Mouse (Mus musculus) CD4-positive, CD25-positive, alpha-beta regulatory T cell, adult 2 months (primary cell): ENCODE results near the gene Rrp1b.
"Not testable (repeated sequence)": the region's sequence is repeated elsewhere in the genome, so short reads cannot be mapped to it uniquely, and the experiment has no call there.

ENCODE experiments used
- DNase-seq: peaks from one replicate; pipeline ENCODE4 v3.0.0-alpha.2; 2012; ENCODE audit warnings: low read depth, low spot score

The Rrp1b gene

DNA sequence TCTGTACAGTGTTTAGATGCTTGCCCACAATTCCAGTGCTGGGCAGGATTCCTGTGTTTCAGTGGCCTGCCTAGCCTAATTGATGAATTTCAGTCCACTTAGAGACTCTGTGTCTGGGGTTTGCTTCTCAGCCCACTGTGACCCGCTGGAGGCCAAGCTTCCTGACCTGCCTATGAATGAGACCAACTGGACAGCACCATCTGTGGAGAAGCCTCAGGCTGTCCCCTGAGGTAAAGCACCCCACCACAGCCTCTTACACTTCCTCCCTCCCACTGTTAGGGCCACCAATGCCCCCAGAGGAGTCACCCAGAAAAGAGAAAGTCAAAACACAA is 55.1 kb downstream of the Rrp1b start:
- DNase-seq = no peak

DNA sequence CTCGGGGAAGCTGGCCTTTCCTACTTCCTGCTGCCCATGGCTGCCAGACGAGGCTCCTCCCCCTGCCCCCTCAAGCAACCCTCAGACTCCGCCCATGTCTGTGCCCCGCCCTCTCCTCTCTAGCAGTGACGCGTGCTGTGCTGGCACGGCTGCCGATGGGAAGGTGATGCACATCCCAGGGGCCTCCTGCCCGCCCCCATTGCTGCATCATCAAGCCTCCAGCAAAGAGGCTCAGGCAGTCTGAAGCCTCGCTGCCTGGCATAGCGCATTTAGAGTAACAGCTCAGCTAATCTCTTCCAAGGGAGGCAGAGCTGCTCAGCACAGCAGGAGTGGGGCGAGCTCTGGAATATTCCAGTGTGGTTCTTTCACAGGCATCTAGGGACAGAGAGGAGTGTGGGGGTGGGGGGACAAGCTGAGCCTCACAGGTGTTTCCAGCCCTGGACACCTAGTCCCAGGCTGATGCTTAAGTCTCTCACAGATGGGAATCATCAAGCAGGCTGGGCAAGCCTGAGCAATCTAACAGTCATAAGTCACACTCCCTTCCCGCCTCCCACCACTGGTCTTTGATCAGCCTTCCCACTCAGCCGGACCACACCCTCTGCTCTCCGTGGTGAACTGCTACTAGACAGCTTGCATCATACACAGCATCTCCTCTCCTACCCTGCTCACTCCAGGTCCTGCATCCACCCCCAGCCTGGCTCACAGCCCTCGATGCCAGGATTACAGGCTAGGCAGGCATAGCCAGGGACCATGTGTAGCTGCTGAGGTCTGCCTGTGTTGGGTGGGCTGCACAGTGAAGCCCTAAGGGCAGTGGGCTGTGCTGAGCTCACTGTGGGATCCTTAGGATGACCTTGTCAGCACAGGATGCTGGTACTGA is 55.7 kb downstream of the Rrp1b start:
- DNase-seq = peak; percentile 92

DNA sequence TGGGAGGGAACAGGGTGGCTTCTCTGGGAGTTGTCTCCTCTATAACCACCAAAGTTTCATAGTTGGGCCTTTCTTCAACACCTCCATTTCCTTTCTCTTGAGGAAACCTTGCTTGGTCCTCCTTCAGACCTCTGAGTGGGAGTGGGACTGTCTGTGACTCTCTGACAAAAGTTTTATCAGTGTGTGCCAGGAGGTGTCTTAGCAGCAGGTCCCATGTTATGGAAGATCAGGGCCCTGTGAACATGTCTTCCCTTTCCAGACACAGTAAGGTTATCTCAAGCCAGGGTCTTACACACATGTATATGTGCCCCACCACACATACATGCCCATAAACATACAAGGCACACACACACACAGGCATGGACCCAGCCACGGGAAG is 56.3 kb downstream of the Rrp1b start:
- DNase-seq = no peak

DNA sequence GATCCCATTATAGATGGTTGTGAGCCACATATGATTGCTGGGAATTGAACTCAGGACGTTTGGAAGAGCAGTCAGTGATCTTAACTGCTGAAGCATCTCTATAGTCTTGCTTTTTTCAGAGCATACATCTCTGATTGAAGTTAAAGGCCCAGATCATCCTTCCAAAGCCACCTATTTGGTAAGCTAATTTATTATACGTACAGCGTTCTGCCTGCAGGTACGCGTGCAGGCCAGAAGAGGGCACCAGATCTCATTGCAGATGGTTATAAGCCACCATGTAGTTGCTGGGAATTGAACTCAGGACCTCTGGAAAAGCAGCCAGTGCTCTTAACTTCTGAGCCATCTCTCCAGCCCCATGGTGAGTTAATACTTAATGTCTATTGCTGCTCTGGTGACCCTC is 57.0 kb downstream of the Rrp1b start:
- peak; percentile 35 for DNase-seq

DNA sequence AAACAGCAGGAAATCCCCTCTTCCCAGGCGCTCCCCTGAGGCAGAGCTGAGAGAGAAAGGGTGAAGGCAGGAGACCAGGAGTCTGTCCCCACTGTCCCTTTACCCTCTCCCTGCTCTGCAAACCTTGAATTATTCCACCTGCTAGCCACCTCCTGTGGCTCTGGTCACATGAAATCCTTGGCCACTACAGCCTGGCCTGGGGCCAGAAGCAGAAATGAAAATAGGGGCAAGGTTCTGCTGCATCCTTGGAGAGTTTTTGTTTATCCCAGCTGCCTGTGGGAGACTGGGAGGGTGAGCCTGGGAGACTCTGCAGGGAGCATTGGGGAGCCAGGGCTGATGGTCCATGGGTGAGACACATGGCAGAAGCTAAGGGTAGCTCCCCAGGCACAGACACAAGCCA is 61.8 kb downstream of the Rrp1b start:
- no peak for DNase-seq

DNA sequence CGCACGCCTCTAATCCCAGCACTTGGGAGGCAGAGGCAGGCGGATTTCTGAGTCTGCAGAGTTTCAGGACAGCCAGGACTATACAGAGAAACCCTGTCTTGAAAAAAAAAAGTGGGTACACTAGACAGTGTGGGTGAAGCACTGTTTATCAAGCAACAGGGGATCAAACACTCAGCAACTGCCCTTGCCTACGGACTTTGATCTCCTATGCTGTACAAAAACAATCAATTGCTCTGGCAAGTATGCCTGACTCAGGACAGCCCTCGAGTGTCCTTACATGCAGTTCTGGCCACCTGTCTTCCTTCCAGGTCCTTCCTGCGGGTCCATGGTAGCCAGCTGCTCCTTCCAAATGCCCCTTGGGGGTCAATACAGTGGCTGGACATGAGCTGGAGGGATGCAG is 63.0 kb downstream of the Rrp1b start:
- DNase-seq = not testable (repeated sequence)

DNA sequence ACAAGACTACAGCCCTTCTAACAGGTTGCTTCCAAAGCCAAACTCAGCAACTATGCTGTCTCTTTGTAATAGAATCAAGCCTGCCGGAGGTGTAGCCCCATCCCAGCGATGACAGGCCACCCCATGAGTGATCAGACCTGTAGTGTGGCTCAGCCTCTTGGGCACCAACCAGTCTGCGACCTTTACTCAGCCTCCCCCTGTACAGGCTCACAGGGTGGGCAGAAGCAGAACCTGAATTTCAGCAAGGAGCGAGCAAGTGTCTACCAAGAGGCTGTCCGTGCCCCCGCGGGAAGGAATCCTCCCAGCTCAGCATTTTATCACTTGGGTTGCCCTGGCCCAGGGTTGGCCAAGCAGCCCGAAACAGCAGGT is 63.7 kb downstream of the Rrp1b start:
- no peak for DNase-seq

DNA sequence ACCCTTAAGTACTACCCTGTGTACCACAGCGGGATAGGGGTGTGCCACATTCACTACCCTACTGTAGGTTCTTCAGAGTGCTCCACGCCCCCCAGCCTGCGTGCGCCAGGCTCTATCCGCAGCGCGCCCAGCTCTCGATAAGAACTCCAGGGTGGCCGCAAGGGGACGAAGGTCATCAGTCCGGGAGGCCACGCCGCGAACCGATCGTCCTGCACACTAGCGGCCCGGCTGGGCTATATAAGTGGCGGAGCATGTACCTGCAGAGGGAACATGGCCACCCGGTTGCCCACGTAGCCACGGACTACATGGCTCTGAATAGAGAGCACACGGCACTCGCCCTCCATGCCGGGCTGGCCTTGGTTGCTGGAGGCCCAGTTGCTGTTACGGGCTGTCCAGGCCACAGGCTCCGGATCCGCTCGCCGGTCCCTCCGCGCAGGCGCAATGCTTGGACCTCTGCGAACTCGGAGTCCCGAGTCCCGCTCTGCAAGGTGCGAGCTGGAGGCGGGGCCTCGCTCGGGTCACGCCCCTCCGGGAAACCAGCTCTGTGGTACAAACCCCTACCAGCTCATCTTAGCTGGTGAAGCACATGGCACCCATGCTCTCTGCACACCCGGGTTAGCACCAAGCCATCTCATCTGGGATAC is 64.2 kb downstream of the Rrp1b start:
- peak; percentile 71 for DNase-seq

DNA sequence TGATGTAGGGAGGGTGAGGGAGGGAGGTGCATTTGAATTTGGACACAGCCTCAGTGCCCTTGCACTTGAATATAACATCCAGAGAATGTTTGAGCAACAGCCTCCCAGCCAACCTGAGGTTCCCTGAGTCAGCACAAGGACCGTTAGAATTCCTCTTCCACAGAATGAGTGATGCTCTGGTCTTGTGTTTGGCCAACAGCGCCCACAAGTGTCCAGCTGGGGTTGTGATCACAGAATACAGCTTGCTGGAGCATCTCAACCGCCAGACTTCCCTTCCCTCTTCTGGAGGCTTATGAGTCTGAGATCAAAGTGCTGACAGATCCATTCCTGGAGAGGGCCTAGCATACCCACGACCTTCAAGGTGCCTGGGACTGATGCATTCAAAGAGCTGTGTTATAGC is 67.2 kb downstream of the Rrp1b start:
- DNase-seq = no peak

DNA sequence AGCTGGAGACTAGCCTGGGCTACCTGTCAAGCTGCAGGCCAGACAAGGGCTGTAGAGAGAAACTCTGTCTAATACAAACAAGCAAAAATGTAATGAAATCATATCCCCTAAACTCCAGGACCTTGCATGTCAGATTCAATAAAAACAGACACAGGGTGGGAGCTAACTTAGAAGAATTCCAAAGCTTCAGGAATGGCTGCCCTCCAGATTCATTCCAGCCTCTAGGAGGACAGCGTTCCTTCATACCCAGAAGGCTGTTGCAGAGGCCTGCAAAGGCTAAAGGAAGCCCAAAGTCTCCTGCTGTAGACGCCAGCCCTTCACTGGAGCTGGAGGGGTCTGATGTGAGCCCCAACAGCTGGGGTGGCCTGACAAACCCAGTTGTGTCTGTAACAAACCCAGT is 70.5 kb downstream of the Rrp1b start:
- no peak for DNase-seq

DNA sequence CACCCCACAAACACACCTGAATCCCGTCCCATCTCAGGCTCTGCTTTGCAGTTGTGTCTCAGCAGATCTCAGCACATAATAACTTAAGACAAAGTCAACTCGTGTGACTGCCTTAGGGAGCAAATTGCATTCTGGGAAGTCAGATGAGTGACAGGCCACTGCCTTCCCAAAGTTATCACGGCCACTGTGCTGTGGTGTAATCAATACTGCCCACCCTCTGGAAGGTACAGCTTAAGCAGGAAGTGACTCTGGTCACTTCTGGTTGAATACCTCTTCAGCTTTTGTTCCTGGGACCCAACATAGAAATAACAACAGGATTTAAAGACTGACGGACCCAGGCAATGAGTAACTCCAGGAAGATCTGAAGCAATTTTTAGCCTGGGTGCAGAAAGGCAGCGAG is 72.0 kb downstream of the Rrp1b start:
- DNase-seq = no peak

DNA sequence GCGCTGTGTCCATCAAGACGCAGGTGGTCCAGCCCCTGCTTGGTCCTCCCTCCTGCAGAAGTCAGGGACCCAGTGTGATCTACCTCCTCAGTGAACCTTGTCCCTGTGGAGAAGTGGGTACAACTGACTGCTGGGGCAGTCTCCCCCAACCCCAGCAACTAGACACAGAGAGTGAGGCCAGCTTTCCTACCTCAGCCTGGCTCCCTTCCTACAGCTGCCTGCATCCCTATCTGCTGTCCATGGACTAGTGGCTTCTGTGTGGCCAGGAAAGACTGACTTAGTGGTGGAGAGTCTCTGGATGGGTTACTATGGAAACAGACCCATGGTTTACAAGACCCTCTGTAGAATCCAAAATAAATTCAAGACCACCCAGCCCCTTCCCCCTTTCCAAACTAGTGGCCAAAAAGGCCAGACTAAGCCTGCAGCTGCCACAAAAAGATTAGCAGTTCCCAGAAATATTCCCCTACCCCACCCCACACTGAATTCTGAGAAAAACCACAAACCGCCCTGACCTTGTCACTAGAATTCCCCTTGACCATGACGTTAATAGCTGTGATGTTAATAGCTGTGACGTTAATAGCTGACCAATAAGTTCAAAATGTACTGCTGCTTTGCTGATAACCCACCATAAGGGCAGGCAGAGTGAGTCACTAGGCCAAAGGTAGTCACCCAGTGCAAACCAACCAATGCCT is 72.6 kb downstream of the Rrp1b start:
- not testable (repeated sequence) for DNase-seq

DNA sequence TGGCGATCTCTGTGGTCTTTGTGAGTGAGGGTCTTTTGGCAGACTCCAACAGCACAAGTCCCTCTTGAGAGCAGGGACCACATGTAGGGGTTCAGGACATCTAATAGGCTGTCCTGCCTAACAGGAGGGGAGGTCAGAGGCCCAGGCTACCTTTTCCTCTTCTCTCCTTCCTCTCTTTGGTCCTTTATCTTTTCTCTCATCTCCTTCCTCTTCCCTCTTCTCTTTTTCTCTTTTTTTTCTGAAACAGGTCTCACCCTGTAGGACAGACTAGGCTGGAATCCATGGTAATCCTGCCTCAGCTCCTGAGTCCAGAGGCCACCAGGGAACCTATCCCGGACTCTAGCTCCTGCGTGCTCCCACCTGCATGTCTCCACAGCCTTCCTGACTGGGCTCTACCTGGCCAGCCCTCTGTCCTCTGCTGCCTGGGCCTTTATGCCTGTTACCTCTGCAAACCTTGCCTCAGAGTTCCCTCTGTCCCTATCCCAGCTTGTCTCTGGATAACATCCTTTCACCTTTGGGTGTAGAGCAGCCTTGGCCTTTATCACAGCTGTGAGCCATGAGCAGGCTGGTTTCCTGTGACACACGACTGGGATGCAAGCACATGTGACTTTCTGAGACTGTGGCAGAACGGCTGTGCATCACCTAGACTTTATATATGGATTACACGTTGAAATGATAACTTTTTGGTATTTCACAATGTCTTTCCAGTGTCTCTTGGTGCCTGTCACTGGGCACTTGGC is 73.5 kb downstream of the Rrp1b start:
- DNase-seq = no peak

DNA sequence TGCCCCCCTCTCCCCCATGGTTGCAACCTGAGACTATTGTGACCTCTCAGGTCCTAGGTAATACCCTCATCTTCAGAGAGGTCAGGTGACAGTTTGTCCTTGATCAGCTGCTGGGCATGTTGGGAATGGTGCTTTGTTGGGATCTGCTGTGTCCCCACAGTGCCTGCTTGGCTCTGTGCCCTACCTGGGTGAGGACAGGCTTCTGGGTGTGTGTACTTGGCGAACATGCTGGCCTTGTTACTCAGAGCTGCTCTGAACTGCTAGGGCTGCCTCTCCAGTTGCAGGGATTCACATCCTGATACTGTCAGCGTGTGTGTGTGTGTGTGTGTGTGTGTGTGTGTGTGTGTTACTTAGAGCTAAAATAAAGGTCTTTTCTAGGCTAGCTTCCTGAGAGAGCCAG is 74.5 kb downstream of the Rrp1b start:
- DNase-seq = no peak

DNA sequence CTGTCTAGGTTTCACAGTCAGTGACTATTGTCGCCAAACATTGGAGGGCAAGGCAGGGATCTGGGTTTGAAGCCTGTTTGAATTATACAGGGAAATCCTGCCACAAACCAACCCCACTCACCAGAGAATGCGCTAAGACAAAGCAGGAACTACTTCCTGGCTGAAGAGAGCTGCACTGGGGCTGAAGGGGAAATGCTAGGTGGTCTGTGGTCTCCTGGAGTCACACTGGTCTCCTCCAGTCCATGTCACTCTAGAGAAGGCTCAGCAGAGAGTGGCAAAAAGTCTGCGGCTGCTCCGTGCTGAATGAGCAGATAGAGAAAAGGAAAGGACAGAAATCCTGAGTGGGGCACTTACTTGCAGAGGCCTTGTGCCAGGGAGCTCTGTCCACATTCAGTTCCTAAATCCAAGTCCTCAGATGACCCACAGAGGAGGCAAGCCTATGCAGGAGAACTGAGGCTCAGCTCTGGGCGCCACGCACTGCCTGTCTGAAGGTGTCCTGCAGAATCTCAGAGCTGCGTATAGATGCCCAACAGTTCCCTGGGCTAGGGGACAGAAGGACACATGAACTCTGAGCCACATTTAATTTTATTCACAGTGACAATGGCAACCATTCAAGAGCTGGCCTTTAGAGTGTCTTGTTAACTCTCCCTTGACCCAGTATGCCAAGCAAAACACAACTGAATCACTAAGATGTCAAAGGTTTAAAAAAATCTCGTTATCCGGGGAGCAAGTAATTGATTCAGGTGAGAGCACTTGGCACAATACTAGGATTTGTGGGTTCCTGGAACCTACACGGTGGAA is 75.3 kb downstream of the Rrp1b start:
- no peak for DNase-seq
